Mouse (Mus musculus): ENCODE measurements around the gene Adgrf4. TPM values are rescaled to one million over a fixed set of nuclear protein-coding genes. Genes with fewer than 3 reads are reported as not detected.

Adgrf4 gene
- polyA plus RNA-seq (2014; fragmentation: Nextera tagmentation; extraction: Ambion mirVana), result not detected in 2 replicates

GRCm38 (mm10) chr17:42692136-42692535 lies at the start of gene Adgrf4:
Gene Adgrf4 (minus strand): TSS chr17:42692284.
- ATAC-seq (replicated peaks; ENCODE audit: low FRiP score) (no peak), DNase-seq (ENCODE audit: low spot score) (no peak)
- no peak within 1 kb of the TSS for H3K9ac ChIP-seq (ENCODE audit: low read length)
- H3K9me3 ChIP-seq (ENCODE audit: control insufficient read depth, low read length), result no peaks in the 10 kb centered on the region
- no peaks in the 10 kb centered on the region for H3K4me1 ChIP-seq (replicated peaks; ENCODE audit: control insufficient read depth, insufficient read depth, low read length)
- no peak within 1 kb of the TSS for H3K4me2 ChIP-seq (ENCODE audit: low read depth, low read length, severe bottlenecking)
- no peaks in the 10 kb centered on the region for H3K36me3 ChIP-seq (ENCODE audit: control insufficient read depth, insufficient read depth, low read length)
- no peak within 1 kb of the TSS for H3K4me3 ChIP-seq (ENCODE audit: low read depth, low read length)
- 84% methylated on average over 10 of the region's 10 CpGs for WGBS
- H3K27ac ChIP-seq (ENCODE audit: low read depth, low read length), result no peak within 1 kb of the TSS
- no peaks in the 10 kb centered on the region for H3K27me3 ChIP-seq (ENCODE audit: control insufficient read depth, insufficient read depth, low read length)

GRCm38 (mm10) chr17:42741801-42742217 lies 49.7 kb upstream of the Adgrf4 start, which contains the start of gene Adgrf2:
Gene Adgrf2 (minus strand): TSS chr17:42742179.
- H3K27ac ChIP-seq (ENCODE audit: low read depth, low read length), result no peak within 1 kb of the TSS
- no peak for DNase-seq (ENCODE audit: low spot score)
- no peaks in the 10 kb centered on the region for H3K9me3 ChIP-seq (ENCODE audit: control insufficient read depth, low read length)
- no peak within 1 kb of the TSS for H3K4me2 ChIP-seq (ENCODE audit: low read depth, low read length, severe bottlenecking)
- ATAC-seq (replicated peaks; ENCODE audit: low FRiP score), result no peak
- H3K9ac ChIP-seq (ENCODE audit: low read length), result no peak within 1 kb of the TSS; the same call in 1 of the 2 replicates
- H3K4me1 ChIP-seq (replicated peaks; ENCODE audit: control insufficient read depth, insufficient read depth, low read length), result no peaks in the 10 kb centered on the region
- no peak within 1 kb of the TSS for H3K4me3 ChIP-seq (ENCODE audit: low read depth, low read length)
- H3K36me3 ChIP-seq (ENCODE audit: control insufficient read depth, insufficient read depth, low read length), result no peaks in the 10 kb centered on the region
- no peaks in the 10 kb centered on the region for H3K27me3 ChIP-seq (ENCODE audit: control insufficient read depth, insufficient read depth, low read length)
- WGBS, result 23% methylated on average over 7 of the region's 7 CpGs

- WGBS, result 86% methylated on average over 6 of the region's 6 CpGs
- no peaks in the 10 kb centered on the region for H3K4me1 ChIP-seq (replicated peaks; ENCODE audit: control insufficient read depth, insufficient read depth, low read length)
- H3K36me3 ChIP-seq (ENCODE audit: control insufficient read depth, insufficient read depth, low read length), result no peaks in the 10 kb centered on the region
- DNase-seq (ENCODE audit: low spot score) (no peak), ATAC-seq (replicated peaks; ENCODE audit: low FRiP score) (no peak)
- no peak overlapping the region for H3K9ac ChIP-seq (ENCODE audit: low read length)
- H3K9me3 ChIP-seq (ENCODE audit: control insufficient read depth, low read length), result no peaks in the 10 kb centered on the region
- no peak overlapping the region for H3K4me2 ChIP-seq (ENCODE audit: low read depth, low read length, severe bottlenecking)
- no peak overlapping the region for H3K4me3 ChIP-seq (ENCODE audit: low read depth, low read length)
- H3K27me3 ChIP-seq (ENCODE audit: control insufficient read depth, insufficient read depth, low read length), result no peaks in the 10 kb centered on the region
- no peak overlapping the region for H3K27ac ChIP-seq (ENCODE audit: low read depth, low read length)
Measured at GRCm38 (mm10) chr17:42738794-42739193, 46.7 kb upstream of the Adgrf4 start.

GRCm38 (mm10) chr17:42717161-42717560 lies 25.1 kb upstream of the Adgrf4 start:
- H3K4me2 ChIP-seq (ENCODE audit: low read depth, low read length, severe bottlenecking), result no peak overlapping the region

GRCm38 (mm10) chr17:42714991-42715390 lies 22.9 kb upstream of the Adgrf4 start:
- H3K9ac ChIP-seq (ENCODE audit: low read length), result no peak overlapping the region
- WGBS, result 90% methylated on average over 7 of the region's 7 CpGs
- H3K27me3 ChIP-seq (ENCODE audit: control insufficient read depth, insufficient read depth, low read length), result no peaks in the 10 kb centered on the region
- H3K4me2 ChIP-seq (ENCODE audit: low read depth, low read length, severe bottlenecking), result no peak overlapping the region
- DNase-seq (ENCODE audit: low spot score) (no peak), ATAC-seq (replicated peaks; ENCODE audit: low FRiP score) (no peak)
- no peaks in the 10 kb centered on the region for H3K4me1 ChIP-seq (replicated peaks; ENCODE audit: control insufficient read depth, insufficient read depth, low read length)
- no peak overlapping the region for H3K27ac ChIP-seq (ENCODE audit: low read depth, low read length)
- no peak overlapping the region for H3K4me3 ChIP-seq (ENCODE audit: low read depth, low read length)
- H3K36me3 ChIP-seq (ENCODE audit: control insufficient read depth, insufficient read depth, low read length), result no peaks in the 10 kb centered on the region
- no peaks in the 10 kb centered on the region for H3K9me3 ChIP-seq (ENCODE audit: control insufficient read depth, low read length)

More at GRCm38 (mm10) chr17:42717161-42717560, 25.1 kb upstream of the Adgrf4 start:
- Histone ChIP-seq H3K4me3 (ENCODE audit: low read depth, low read length) (no peak overlapping the region), H3K27me3 (ENCODE audit: control insufficient read depth, insufficient read depth, low read length) (no peaks in the 10 kb centered on the region), H3K9ac (ENCODE audit: low read length) (no peak overlapping the region), H3K36me3 (ENCODE audit: control insufficient read depth, insufficient read depth, low read length) (no peaks in the 10 kb centered on the region), H3K9me3 (ENCODE audit: control insufficient read depth, low read length) (no peaks in the 10 kb centered on the region), H3K4me1 (replicated peaks; ENCODE audit: control insufficient read depth, insufficient read depth, low read length) (no peaks in the 10 kb centered on the region), H3K27ac (ENCODE audit: low read depth, low read length) (no peak overlapping the region)
- no peak for ATAC-seq (replicated peaks; ENCODE audit: low FRiP score)
- no peak for DNase-seq (ENCODE audit: low spot score)
- WGBS, result 48% methylated on average over 3 of the region's 3 CpGs

GRCm38 (mm10) chr17:42710717-42711116 lies 18.6 kb upstream of the Adgrf4 start:
- Histone ChIP-seq H3K4me3 (ENCODE audit: low read depth, low read length) (no peak overlapping the region), H3K27ac (ENCODE audit: low read depth, low read length) (no peak overlapping the region), H3K27me3 (ENCODE audit: control insufficient read depth, insufficient read depth, low read length) (no peaks in the 10 kb centered on the region), H3K4me1 (replicated peaks; ENCODE audit: control insufficient read depth, insufficient read depth, low read length) (no peaks in the 10 kb centered on the region), H3K36me3 (ENCODE audit: control insufficient read depth, insufficient read depth, low read length) (no peaks in the 10 kb centered on the region), H3K9me3 (ENCODE audit: control insufficient read depth, low read length) (no peaks in the 10 kb centered on the region), H3K4me2 (ENCODE audit: low read depth, low read length, severe bottlenecking) (no peak overlapping the region), H3K9ac (ENCODE audit: low read length) (no peak overlapping the region)
- 94% methylated on average over 7 of the region's 7 CpGs for WGBS
- no peak for DNase-seq (ENCODE audit: low spot score)
- no peak for ATAC-seq (replicated peaks; ENCODE audit: low FRiP score)

- H3K27ac ChIP-seq (ENCODE audit: low read depth, low read length), result no peak overlapping the region
- no peaks in the 10 kb centered on the region for H3K9me3 ChIP-seq (ENCODE audit: control insufficient read depth, low read length)
- DNase-seq (ENCODE audit: low spot score), result no peak
- ATAC-seq (replicated peaks; ENCODE audit: low FRiP score), result no peak
- H3K4me2 ChIP-seq (ENCODE audit: low read depth, low read length, severe bottlenecking), result no peak overlapping the region
- WGBS, result 85% methylated on average over 4 of the region's 4 CpGs
- H3K4me3 ChIP-seq (ENCODE audit: low read depth, low read length), result no peak overlapping the region
- H3K4me1 ChIP-seq (replicated peaks; ENCODE audit: control insufficient read depth, insufficient read depth, low read length), result no peaks in the 10 kb centered on the region
- H3K36me3 ChIP-seq (ENCODE audit: control insufficient read depth, insufficient read depth, low read length), result no peaks in the 10 kb centered on the region
- H3K27me3 ChIP-seq (ENCODE audit: control insufficient read depth, insufficient read depth, low read length), result no peaks in the 10 kb centered on the region
- H3K9ac ChIP-seq (ENCODE audit: low read length), result no peak overlapping the region
Measured at GRCm38 (mm10) chr17:42705611-42706010, 13.5 kb upstream of the Adgrf4 start.

- Histone ChIP-seq H3K27ac (ENCODE audit: low read depth, low read length) (no peak overlapping the region), H3K9ac (ENCODE audit: low read length) (no peak overlapping the region), H3K4me1 (replicated peaks; ENCODE audit: control insufficient read depth, insufficient read depth, low read length) (no peaks in the 10 kb centered on the region), H3K4me2 (ENCODE audit: low read depth, low read length, severe bottlenecking) (no peak overlapping the region), H3K36me3 (ENCODE audit: control insufficient read depth, insufficient read depth, low read length) (no peaks in the 10 kb centered on the region), H3K9me3 (ENCODE audit: control insufficient read depth, low read length) (no peaks in the 10 kb centered on the region), H3K4me3 (ENCODE audit: low read depth, low read length) (no peak overlapping the region), H3K27me3 (ENCODE audit: control insufficient read depth, insufficient read depth, low read length) (no peaks in the 10 kb centered on the region)
- DNase-seq (ENCODE audit: low spot score) (no peak), ATAC-seq (replicated peaks; ENCODE audit: low FRiP score) (no peak)
- WGBS, result 91% methylated on average over 9 of the region's 9 CpGs
Measured at GRCm38 (mm10) chr17:42702198-42702597, 10.1 kb upstream of the Adgrf4 start.

GRCm38 (mm10) chr17:42694730-42695129 lies 2.6 kb upstream of the Adgrf4 start:
- no peak overlapping the region for H3K27ac ChIP-seq (ENCODE audit: low read depth, low read length)
- 87% methylated on average over 4 of the region's 4 CpGs for WGBS
- H3K9me3 ChIP-seq (ENCODE audit: control insufficient read depth, low read length), result no peaks in the 10 kb centered on the region
- no peaks in the 10 kb centered on the region for H3K4me1 ChIP-seq (replicated peaks; ENCODE audit: control insufficient read depth, insufficient read depth, low read length)
- DNase-seq (ENCODE audit: low spot score), result no peak
- H3K27me3 ChIP-seq (ENCODE audit: control insufficient read depth, insufficient read depth, low read length), result no peaks in the 10 kb centered on the region
- no peak overlapping the region for H3K9ac ChIP-seq (ENCODE audit: low read length)
- no peak for ATAC-seq (replicated peaks; ENCODE audit: low FRiP score)
- no peaks in the 10 kb centered on the region for H3K36me3 ChIP-seq (ENCODE audit: control insufficient read depth, insufficient read depth, low read length)
- no peak overlapping the region for H3K4me3 ChIP-seq (ENCODE audit: low read depth, low read length)
- H3K4me2 ChIP-seq (ENCODE audit: low read depth, low read length, severe bottlenecking), result no peak overlapping the region
